Mouse (Mus musculus): Measurements from ENCODE around the gene Fgfr2.
"Not testable (repeated sequence)": the region's sequence is repeated elsewhere in the genome, so short reads cannot be mapped to it uniquely, and the experiment has no call there.

- not testable (repeated sequence) for TF ChIP-seq CTCF (IDR thresholded peaks at IDR 0.05; ENCODE audit: extremely low read depth, insufficient read length, insufficient replicate concordance, low read depth, low read length); POLR2A (IDR thresholded peaks at IDR 0.05; ENCODE audit: low read depth, low read length)
Observed at GRCm38 (mm10) chr7:131059808-131060207, 2063.3 kb downstream of the Fgfr2 start.

All from small intestine, adult 2 months (tissue).